Mouse (Mus musculus): ENCODE results near the gene Tsen54. TPM values are rescaled to one million over a fixed set of nuclear protein-coding genes. Genes with fewer than 3 reads are reported as not detected.

Tsen54 gene
- polyA plus RNA-seq, 1 experiment from 2014 or later, result 24.4 TPM

- H3K27me3 ChIP-seq (replicated peaks), result no peaks in the 10 kb centered on the region
- no peak overlapping the region for H3K4me2 ChIP-seq
- no peaks in the 10 kb centered on the region for H3K9me3 ChIP-seq
- peaks cover 59% of the 10 kb centered on the region for H3K4me1 ChIP-seq
- WGBS, result 89% methylated on average over 10 of the region's 10 CpGs
- H3K27ac ChIP-seq (replicated peaks), result no peak overlapping the region
- peaks cover 82% of the 10 kb centered on the region for H3K36me3 ChIP-seq
- no peak for ATAC-seq (ENCODE audit: extremely low read depth, insufficient number of reproducible peaks, low FRiP score, low TSS enrichment)
- no peak overlapping the region for H3K9ac ChIP-seq
- H3K4me3 ChIP-seq, result no peak overlapping the region
These were observed 8.4 kb upstream of the Tsen54 start for GRCm38 (mm10) chr11:115806154-115806553.

GRCm38 (mm10) chr11:115807306-115807705 is 7.2 kb upstream of the Tsen54 start:
- peaks cover 71% of the 10 kb centered on the region for H3K4me1 ChIP-seq
- H3K4me2 ChIP-seq, result no peak overlapping the region
- H3K9me3 ChIP-seq, result no peaks in the 10 kb centered on the region
- H3K4me3 ChIP-seq, result no peak overlapping the region
- H3K9ac ChIP-seq, result peak overlapping the region; percentile 97; the same call in 1 of the 2 replicates
- ATAC-seq (ENCODE audit: extremely low read depth, insufficient number of reproducible peaks, low FRiP score, low TSS enrichment), result no peak
- peak overlapping the region; percentile 96; the same call in 1 of the 2 replicates for H3K27ac ChIP-seq (replicated peaks)
- WGBS, result 89% methylated on average over 6 of the region's 6 CpGs
- no peaks in the 10 kb centered on the region for H3K27me3 ChIP-seq (replicated peaks)
- peaks cover 80% of the 10 kb centered on the region for H3K36me3 ChIP-seq

- H3K4me2 ChIP-seq, result peak overlapping the region; percentile 92
- H3K36me3 ChIP-seq, result peaks cover 73% of the 10 kb centered on the region
- H3K4me3 ChIP-seq, result 0 out of 2 replicates have a peak overlapping the region, but pooled peaks have one; percentile 93
- peak overlapping the region; percentile 97 for H3K9ac ChIP-seq
- no peaks in the 10 kb centered on the region for H3K27me3 ChIP-seq (replicated peaks)
- no peaks in the 10 kb centered on the region for H3K9me3 ChIP-seq
- H3K27ac ChIP-seq (replicated peaks), result peak overlapping the region; percentile 96
- WGBS, result 78% methylated on average over 11 of the region's 11 CpGs
- H3K4me1 ChIP-seq, result peaks cover 77% of the 10 kb centered on the region
- no peak for ATAC-seq (ENCODE audit: extremely low read depth, insufficient number of reproducible peaks, low FRiP score, low TSS enrichment)
These were observed 6.6 kb upstream of the Tsen54 start for GRCm38 (mm10) chr11:115807971-115808370.

GRCm38 (mm10) chr11:115808696-115809310 is 5.7 kb upstream of the Tsen54 start:
- 13% methylated on average over 10 of the region's 10 CpGs for WGBS
- no peak; the same call in 1 of the 2 replicates for ATAC-seq (ENCODE audit: extremely low read depth, insufficient number of reproducible peaks, low FRiP score, low TSS enrichment)
- peak overlapping the region; percentile 96 for H3K27ac ChIP-seq (replicated peaks)
- H3K36me3 ChIP-seq, result peaks cover 65% of the 10 kb centered on the region
- peak overlapping the region; percentile 97 for H3K9ac ChIP-seq
- peak overlapping the region; percentile 92 for H3K4me2 ChIP-seq
- no peaks in the 10 kb centered on the region for H3K9me3 ChIP-seq
- H3K4me3 ChIP-seq, result peak overlapping the region; percentile 93
- no peaks in the 10 kb centered on the region for H3K27me3 ChIP-seq (replicated peaks)
- H3K4me1 ChIP-seq, result peaks cover 72% of the 10 kb centered on the region

- no peak for ATAC-seq (ENCODE audit: extremely low read depth, insufficient number of reproducible peaks, low FRiP score, low TSS enrichment)
- Histone ChIP-seq H3K9me3 (no peaks in the 10 kb centered on the region), H3K27ac (replicated peaks) (peak overlapping the region; percentile 96), H3K27me3 (replicated peaks) (no peaks in the 10 kb centered on the region), H3K36me3 (peaks cover 59% of the 10 kb centered on the region), H3K9ac (peak overlapping the region; percentile 97), H3K4me2 (peak overlapping the region; percentile 92), H3K4me1 (peaks cover 75% of the 10 kb centered on the region), H3K4me3 (peak overlapping the region; percentile 93)
- 47% methylated on average over 8 of the region's 8 CpGs for WGBS
These were observed 5.2 kb upstream of the Tsen54 start for GRCm38 (mm10) chr11:115809311-115809781.

GRCm38 (mm10) chr11:115810377-115810776 is 4.1 kb upstream of the Tsen54 start:
- Histone ChIP-seq H3K36me3 (peaks cover 49% of the 10 kb centered on the region), H3K4me3 (peak overlapping the region; percentile 93), H3K4me2 (peak overlapping the region; percentile 92), H3K9me3 (no peaks in the 10 kb centered on the region), H3K27ac (replicated peaks) (peak overlapping the region; percentile 96), H3K4me1 (peaks cover 77% of the 10 kb centered on the region), H3K27me3 (replicated peaks) (no peaks in the 10 kb centered on the region), H3K9ac (peak overlapping the region; percentile 97)
- 27% methylated on average over 14 of the region's 14 CpGs for WGBS
- no peak for ATAC-seq (ENCODE audit: extremely low read depth, insufficient number of reproducible peaks, low FRiP score, low TSS enrichment)

GRCm38 (mm10) chr11:115811381-115812093 is 3.0 kb upstream of the Tsen54 start:
- H3K4me2 ChIP-seq, result peak overlapping the region; percentile 92
- H3K27me3 ChIP-seq (replicated peaks), result no peaks in the 10 kb centered on the region

GRCm38 (mm10) chr11:115812095-115812494 is 2.4 kb upstream of the Tsen54 start:
- no peak for ATAC-seq (ENCODE audit: extremely low read depth, insufficient number of reproducible peaks, low FRiP score, low TSS enrichment)
- H3K4me1 ChIP-seq, result peaks cover 76% of the 10 kb centered on the region
- H3K36me3 ChIP-seq, result peaks cover 45% of the 10 kb centered on the region
- H3K4me2 ChIP-seq, result peak overlapping the region; percentile 92
- H3K27me3 ChIP-seq (replicated peaks), result no peaks in the 10 kb centered on the region
- peak overlapping the region; percentile 96 for H3K27ac ChIP-seq (replicated peaks)
- WGBS, result 15% methylated on average over 7 of the region's 7 CpGs
- no peaks in the 10 kb centered on the region for H3K9me3 ChIP-seq
- peak overlapping the region; percentile 97 for H3K9ac ChIP-seq
- H3K4me3 ChIP-seq, result peak overlapping the region; percentile 93

More at GRCm38 (mm10) chr11:115811381-115812093, 3.0 kb upstream of the Tsen54 start:
- Histone ChIP-seq H3K9ac (peak overlapping the region; percentile 97), H3K4me3 (peak overlapping the region; percentile 93), H3K4me1 (peaks cover 81% of the 10 kb centered on the region), H3K27ac (replicated peaks) (peak overlapping the region; percentile 96), H3K9me3 (no peaks in the 10 kb centered on the region), H3K36me3 (peaks cover 45% of the 10 kb centered on the region)
- no peak for ATAC-seq (ENCODE audit: extremely low read depth, insufficient number of reproducible peaks, low FRiP score, low TSS enrichment)
- 62% methylated on average over 20 of the region's 20 CpGs for WGBS

- peak overlapping the region; percentile 93 for H3K4me3 ChIP-seq
- peak overlapping the region; percentile 97 for H3K9ac ChIP-seq
- no peaks in the 10 kb centered on the region for H3K9me3 ChIP-seq
- no peaks in the 10 kb centered on the region for H3K27me3 ChIP-seq (replicated peaks)
- H3K4me2 ChIP-seq, result peak overlapping the region; percentile 92
- H3K27ac ChIP-seq (replicated peaks), result peak overlapping the region; percentile 96
- H3K4me1 ChIP-seq, result peaks cover 69% of the 10 kb centered on the region
- H3K36me3 ChIP-seq, result peaks cover 44% of the 10 kb centered on the region
- no peak for ATAC-seq (ENCODE audit: extremely low read depth, insufficient number of reproducible peaks, low FRiP score, low TSS enrichment)
- 1% methylated on average over 28 of the region's 28 CpGs for WGBS
These were observed 1.7 kb upstream of the Tsen54 start for GRCm38 (mm10) chr11:115812533-115813420.

GRCm38 (mm10) chr11:115813507-115814296 is 822 bp upstream of the Tsen54 start, which contains the start of gene Caskin2:
Caskin2 (minus strand) TSS chr11:115813639.
- ATAC-seq (ENCODE audit: extremely low read depth, insufficient number of reproducible peaks, low FRiP score, low TSS enrichment), result peak; percentile 78
- peak within 1 kb of the TSS; percentile 92 for H3K4me2 ChIP-seq
- peak within 1 kb of the TSS; percentile 93 for H3K4me3 ChIP-seq
- WGBS, result under 1% methylated on average over 41 of the region's 44 CpGs
- H3K27ac ChIP-seq (replicated peaks), result peak within 1 kb of the TSS; percentile 96
- H3K9ac ChIP-seq, result peak within 1 kb of the TSS; percentile 97
- H3K27me3 ChIP-seq (replicated peaks), result no peaks in the 10 kb centered on the region
- H3K4me1 ChIP-seq, result peaks cover 59% of the 10 kb centered on the region
- no peaks in the 10 kb centered on the region for H3K9me3 ChIP-seq
- peaks cover 46% of the 10 kb centered on the region for H3K36me3 ChIP-seq
